Mouse (Mus musculus) heart, embryonic 12.5 days (tissue): ENCODE data around the gene Tssk6. TPM values are rescaled to one million over a fixed set of nuclear protein-coding genes. Genes with fewer than 3 reads are reported as not detected.
A peak's percentile ranks its signal among the peaks of the same experiment; 100 is the strongest.

Experiments used
- ATAC-seq: fragments of 200-750 bp; cut with Nextera tagmentation; 2 replicates; pipeline ENCODE4 v1.8.0; 2017; ENCODE audit warnings: moderate TSS enrichment, moderate library complexity; ENCODE audit not compliant: insufficient number of reproducible peaks, low FRiP score
- H3K27ac ChIP-seq: fragments of 300-500 bp; sonication (generic); 2 replicates; pipeline ENCODE4 v1.5.1; 2016; ENCODE audit warnings: mild to moderate bottlenecking, moderate library complexity; ENCODE audit not compliant: poor library complexity, severe bottlenecking
- H3K27me3 ChIP-seq: fragments of 300-500 bp; sonication (generic); replicated peaks from 2 replicates; pipeline ENCODE4 v1.6.1; 2016; ENCODE audit warnings: mild to moderate bottlenecking, moderate library complexity
- H3K36me3 ChIP-seq: fragments of 300-500 bp; sonication (generic); 2 replicates; pipeline ENCODE4 v1.6.1; 2016; ENCODE audit warnings: mild to moderate bottlenecking, moderate library complexity
- H3K4me1 ChIP-seq: fragments of 300-500 bp; sonication (generic); replicated peaks from 2 replicates; pipeline ENCODE4 v1.6.1; 2016; ENCODE audit warnings: mild to moderate bottlenecking
- H3K4me2 ChIP-seq: fragments of 300-500 bp; sonication (generic); 2 replicates; pipeline ENCODE4 v1.6.1; 2016; ENCODE audit warnings: mild to moderate bottlenecking, moderate library complexity
- H3K4me3 ChIP-seq: fragments of 300-500 bp; sonication (generic); 2 replicates; pipeline ENCODE4 v1.5.1; 2016; ENCODE audit warnings: mild to moderate bottlenecking
- H3K9ac ChIP-seq: fragments of 300-500 bp; sonication (generic); 2 replicates; pipeline ENCODE4 v1.6.1; 2016; ENCODE audit warnings: mild to moderate bottlenecking, moderate library complexity
- H3K9me3 ChIP-seq: fragments of 300-500 bp; sonication (generic); replicated peaks from 2 replicates; pipeline ENCODE4 v1.6.1; 2016; ENCODE audit warnings: mild to moderate bottlenecking, moderate library complexity
- WGBS: fragments of 180-500 bp; shearing (Covaris S2); methylation state at CpG from one replicate; pipeline ENCODE4 v1.1.7; 2016; 5-methylcytosine and 5-hydroxymethylcytosine counted together
- polyA plus RNA-seq: library from polyadenylated mRNA; unstranded; fragments of >200 nt; fragmentation: Nextera tagmentation; extraction: Ambion mirVana; gene quantifications from 2 replicates; pipeline ENCODE4 v1.2.1, GENCODE M21; 2016

Tssk6 gene
- polyA plus RNA-seq, result 1.9 and 3.1 TPM in 2 replicates

DNA sequence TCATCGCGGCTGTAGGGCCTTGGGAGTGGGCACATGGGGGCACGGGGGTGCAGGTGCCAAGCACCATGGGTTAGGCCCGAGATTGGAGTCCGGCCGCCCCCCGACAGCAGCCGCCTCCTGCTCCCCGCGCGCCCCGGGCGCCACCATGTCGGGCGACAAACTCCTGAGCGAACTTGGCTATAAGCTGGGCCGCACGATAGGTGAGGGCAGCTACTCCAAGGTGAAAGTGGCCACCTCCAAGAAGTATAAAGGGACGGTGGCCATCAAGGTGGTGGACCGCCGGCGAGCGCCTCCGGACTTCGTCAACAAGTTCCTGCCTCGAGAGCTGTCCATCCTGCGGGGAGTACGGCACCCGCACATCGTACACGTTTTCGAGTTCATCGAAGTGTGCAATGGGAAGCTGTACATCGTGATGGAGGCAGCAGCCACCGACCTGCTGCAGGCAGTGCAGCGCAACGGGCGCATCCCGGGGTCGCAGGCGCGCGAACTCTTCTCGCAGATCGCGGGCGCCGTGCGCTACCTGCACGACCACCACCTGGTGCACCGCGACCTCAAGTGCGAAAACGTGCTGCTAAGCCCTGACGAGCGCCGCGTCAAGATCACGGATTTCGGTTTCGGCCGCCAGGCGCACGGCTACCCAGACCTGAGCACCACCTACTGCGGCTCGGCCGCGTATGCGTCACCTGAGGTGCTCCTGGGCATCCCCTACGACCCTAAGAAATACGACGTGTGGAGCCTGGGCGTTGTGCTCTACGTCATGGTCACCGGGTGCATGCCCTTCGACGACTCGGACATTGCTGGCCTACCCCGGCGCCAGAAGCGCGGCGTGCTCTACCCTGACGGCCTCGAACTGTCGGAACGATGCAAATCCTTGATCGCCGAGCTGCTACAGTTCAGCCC lies at the start of gene Tssk6, which contains the start of the genes Ndufa13 and Yjefn3:
TSS of gene Tssk6 (plus strand) at position 22 of the 900 bp plus-strand sequence.
TSS of gene Ndufa13 (minus strand) at position 396 of the 900 bp plus-strand sequence.
TSS of gene Yjefn3 (minus strand) at position 550 of the 900 bp plus-strand sequence.
- Histone ChIP-seq H3K27me3 (no peaks in the 10 kb centered on the region), H3K27ac (peak within 1 kb of the TSS; percentile 93), H3K9ac (peak within 1 kb of the TSS; percentile 84), H3K4me3 (peak within 1 kb of the TSS; percentile 84), H3K9me3 (no peaks in the 10 kb centered on the region), H3K4me1 (peaks cover 41% of the 10 kb centered on the region), H3K36me3 (peaks cover 21% of the 10 kb centered on the region), H3K4me2 (peak within 1 kb of the TSS; percentile 90)
- ATAC-seq, result peak; percentile 46
- WGBS, result 3% methylated on average over 89 of the region's 89 CpGs

DNA sequence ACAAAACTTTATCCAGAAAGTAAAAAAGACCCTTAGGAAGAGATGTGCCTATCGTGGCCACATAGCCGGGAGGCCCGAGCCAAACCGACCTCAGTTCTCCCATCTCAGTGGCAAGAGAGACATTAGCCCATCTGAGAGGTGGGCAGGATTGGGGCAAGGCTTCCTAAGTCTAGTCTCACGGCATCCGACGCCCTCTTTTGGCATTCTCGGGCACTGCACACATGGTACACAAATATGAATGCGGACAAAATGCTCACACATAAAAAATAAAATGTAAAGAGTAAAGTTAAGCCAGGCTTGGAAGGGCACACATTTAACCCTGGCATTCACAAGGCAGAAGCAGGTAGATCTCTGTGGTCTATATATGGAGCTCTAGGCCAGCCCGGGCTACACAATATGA lies 48.1 kb upstream of the Tssk6 start:
- no peaks in the 10 kb centered on the region for H3K9me3 ChIP-seq
- 90% methylated on average over 10 of the region's 10 CpGs for WGBS
- no peak for ATAC-seq

DNA sequence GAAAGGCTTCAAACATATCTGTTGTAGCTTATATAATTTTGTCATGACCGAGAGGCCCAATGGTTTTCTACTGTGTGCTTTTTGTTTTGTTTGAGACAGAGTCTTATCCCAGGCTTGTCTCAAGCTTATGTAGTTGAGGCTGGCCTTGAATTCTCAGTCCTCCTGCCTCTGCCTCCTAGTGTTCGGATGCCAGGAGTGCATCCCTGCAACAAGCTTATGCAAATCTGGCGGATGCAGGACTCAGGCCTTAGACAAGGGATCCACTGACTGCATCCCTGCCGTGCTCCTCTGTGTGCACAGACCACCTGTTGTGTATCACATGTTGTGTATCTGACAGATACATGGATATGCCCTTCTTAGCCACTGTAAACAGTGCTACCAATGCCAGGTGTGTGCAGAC lies 41.2 kb upstream of the Tssk6 start:
- Histone ChIP-seq H3K4me3 (no peak overlapping the region), H3K36me3 (no peaks in the 10 kb centered on the region), H3K4me2 (no peak overlapping the region), H3K4me1 (no peaks in the 10 kb centered on the region), H3K9ac (no peak overlapping the region), H3K9me3 (0 out of 2 replicates have a peak, but pooled peaks cover 3% of the 10 kb centered on the region), H3K27me3 (no peaks in the 10 kb centered on the region), H3K27ac (no peak overlapping the region)
- WGBS, result 50% methylated on average over 4 of the region's 4 CpGs
- no peak for ATAC-seq

More for the DNA sequence above, 48.1 kb upstream of the Tssk6 start:
- Histone ChIP-seq H3K9ac (no peak overlapping the region), H3K27me3 (no peaks in the 10 kb centered on the region), H3K4me3 (no peak overlapping the region), H3K27ac (no peak overlapping the region), H3K4me2 (no peak overlapping the region), H3K4me1 (peaks cover 5% of the 10 kb centered on the region), H3K36me3 (no peaks in the 10 kb centered on the region)

DNA sequence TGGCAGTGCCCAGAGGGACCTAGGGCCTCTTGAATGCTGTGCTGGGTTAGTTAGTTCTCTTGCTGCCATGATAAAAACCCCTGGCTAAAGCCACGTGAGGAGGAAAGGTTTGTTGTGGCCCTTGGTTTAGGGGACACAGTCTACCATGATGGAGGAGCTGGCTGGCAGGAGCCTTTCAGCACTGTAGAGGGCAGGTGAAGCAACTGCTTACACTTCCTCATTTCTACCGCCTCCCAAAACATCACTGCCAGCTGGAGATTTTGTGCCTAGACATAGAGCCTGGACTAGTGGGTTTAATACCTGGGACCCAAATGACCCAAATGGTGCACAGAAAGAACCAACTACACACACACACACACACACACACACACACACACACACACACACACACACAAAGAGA lies 40.7 kb upstream of the Tssk6 start:
- Histone ChIP-seq H3K27me3 (0 out of 2 replicates have a peak, but pooled peaks cover 4% of the 10 kb centered on the region), H3K9ac (no peak overlapping the region), H3K36me3 (no peaks in the 10 kb centered on the region), H3K4me3 (no peak overlapping the region), H3K4me2 (no peak overlapping the region), H3K4me1 (no peaks in the 10 kb centered on the region), H3K9me3 (0 out of 2 replicates have a peak, but pooled peaks cover 3% of the 10 kb centered on the region), H3K27ac (no peak overlapping the region)
- ATAC-seq, result no peak
- 53% methylated on average over 2 of the region's 2 CpGs for WGBS

DNA sequence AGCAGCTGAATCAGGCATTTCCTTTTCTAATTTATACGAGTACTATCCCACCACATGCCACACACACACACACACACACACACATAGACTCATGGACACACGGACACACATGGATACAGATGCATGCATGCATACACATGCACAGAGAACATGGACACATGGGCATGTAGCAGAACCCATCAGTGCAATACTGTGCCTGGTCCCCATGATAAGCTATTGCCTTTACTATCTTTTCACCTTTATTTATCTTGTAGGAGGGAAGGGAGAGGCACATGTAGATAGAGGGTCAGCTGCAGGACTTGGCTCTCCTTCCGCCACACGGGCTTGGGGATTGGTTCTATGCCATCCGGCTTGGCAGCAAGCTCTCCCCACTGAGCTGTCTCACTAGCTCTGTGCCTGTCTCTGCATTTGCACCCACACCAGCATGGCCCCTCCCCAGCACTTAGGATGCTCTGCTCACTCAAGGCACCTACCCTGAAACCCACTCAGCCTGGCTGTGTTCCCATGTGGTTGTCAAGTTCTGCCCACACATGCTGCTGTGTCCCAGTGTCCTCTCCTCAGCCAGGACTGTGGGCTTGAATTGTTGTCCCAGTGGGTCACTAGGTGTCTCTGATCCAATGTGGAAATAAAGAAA lies 38.5 kb upstream of the Tssk6 start:
- no peaks in the 10 kb centered on the region for H3K36me3 ChIP-seq
- H3K4me3 ChIP-seq, result no peak overlapping the region
- no peak overlapping the region for H3K27ac ChIP-seq
- H3K4me2 ChIP-seq, result no peak overlapping the region
- ATAC-seq, result no peak
- H3K9ac ChIP-seq, result no peak overlapping the region
- H3K4me1 ChIP-seq, result no peaks in the 10 kb centered on the region
- H3K27me3 ChIP-seq, result 0 out of 2 replicates have a peak, but pooled peaks cover 5% of the 10 kb centered on the region
- 73% methylated on average over 5 of the region's 5 CpGs for WGBS
- 0 out of 2 replicates have a peak, but pooled peaks cover 3% of the 10 kb centered on the region for H3K9me3 ChIP-seq

DNA sequence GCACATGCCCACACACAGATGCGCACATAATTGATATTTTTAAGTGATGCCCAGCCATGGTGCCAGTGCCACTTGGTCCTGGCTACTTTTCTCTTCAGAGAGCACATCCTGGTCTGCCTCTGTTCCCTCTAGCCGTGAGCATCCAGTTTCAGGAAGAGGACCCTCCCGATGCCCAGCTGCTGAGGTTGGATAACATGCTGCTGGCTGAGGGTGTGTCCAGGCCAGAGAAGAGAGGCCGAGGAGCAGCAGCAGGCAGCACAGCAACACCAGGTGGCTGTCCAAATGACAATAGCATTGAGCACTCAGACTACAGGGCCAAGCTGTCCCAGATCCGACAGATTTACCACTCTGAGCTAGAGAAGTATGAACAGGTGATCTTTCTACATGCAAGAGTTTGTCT lies 37.8 kb upstream of the Tssk6 start:
- no peak for ATAC-seq
- Histone ChIP-seq H3K4me3 (no peak overlapping the region), H3K9ac (no peak overlapping the region), H3K4me1 (no peaks in the 10 kb centered on the region), H3K9me3 (0 out of 2 replicates have a peak, but pooled peaks cover 3% of the 10 kb centered on the region), H3K36me3 (no peaks in the 10 kb centered on the region), H3K27ac (no peak overlapping the region), H3K4me2 (no peak overlapping the region), H3K27me3 (0 out of 2 replicates have a peak, but pooled peaks cover 5% of the 10 kb centered on the region)
- WGBS, result 54% methylated on average over 5 of the region's 5 CpGs

DNA sequence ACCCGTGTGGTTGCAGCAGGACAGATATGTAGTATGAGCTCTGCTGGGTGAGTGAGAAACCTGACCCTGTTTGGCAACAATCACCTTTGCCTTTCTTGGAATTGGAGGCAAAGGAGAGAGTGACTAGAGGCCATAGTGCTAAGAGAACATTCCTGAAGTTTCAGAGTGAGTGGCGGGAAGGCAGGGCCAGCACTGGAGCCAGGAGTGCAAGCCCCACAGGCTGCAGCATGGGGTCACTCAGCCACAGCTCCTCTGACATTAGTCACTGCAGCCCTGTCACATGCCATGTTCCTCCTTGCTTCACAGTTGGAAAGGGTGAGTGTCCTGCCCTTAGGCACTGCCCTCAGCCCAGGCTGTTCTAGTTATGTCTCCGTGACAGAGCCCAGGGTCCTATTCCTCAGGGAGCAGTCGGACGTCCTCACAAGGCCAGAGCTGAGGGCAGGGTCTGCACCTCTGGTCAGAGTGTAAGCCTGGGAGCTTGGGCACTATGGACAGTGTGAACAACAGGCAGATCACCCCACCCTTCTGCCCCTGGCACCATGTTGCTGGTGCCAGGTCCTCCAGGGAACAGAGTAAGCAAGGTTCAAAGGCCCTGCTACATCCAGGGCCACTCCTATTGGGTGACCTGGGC lies 34.2 kb upstream of the Tssk6 start:
- peaks cover 14% of the 10 kb centered on the region for H3K27me3 ChIP-seq
- no peak overlapping the region for H3K4me2 ChIP-seq
- ATAC-seq, result no peak
- H3K27ac ChIP-seq, result no peak overlapping the region
- H3K4me3 ChIP-seq, result no peak overlapping the region
- peak overlapping the region; percentile 9; the same call in 1 of the 2 replicates for H3K9ac ChIP-seq
- no peaks in the 10 kb centered on the region for H3K4me1 ChIP-seq
- 60% methylated on average over 5 of the region's 5 CpGs for WGBS
- no peaks in the 10 kb centered on the region for H3K9me3 ChIP-seq
- H3K36me3 ChIP-seq, result no peaks in the 10 kb centered on the region

DNA sequence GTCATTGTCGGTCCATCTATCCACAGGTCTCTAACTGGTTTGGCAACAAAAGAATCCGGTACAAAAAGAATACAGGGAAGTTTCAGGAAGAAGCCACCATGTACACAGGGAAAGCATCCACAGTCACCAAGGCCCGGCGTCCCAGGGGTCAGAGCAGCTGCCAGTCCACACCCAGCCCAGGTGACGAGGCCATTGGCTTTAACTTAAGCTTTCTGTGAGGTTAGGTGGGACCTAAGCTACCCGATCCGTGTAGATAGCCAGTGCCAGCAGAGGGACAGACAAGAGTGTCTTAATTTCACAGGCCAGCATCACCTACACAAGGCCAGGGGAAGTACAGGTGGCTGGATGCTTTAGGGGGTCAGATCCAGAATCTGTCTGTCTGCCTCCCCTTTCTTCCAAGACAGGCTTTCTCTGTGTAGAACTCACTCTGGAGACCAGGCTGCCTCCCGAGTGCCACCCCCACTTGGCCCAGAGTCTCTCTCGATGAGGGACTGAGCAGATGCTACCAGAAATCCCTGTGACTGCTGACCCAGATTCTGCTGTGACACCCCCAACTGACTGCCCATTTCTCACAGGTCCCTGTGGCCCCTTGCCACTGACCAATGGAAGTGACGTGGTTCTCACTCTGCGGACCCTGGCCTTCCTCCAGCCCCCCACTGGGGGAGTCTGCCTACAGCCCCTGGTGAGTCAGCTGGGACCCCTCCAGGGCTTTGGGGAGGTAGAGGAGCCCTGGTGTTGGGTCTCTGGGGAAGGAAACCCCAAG lies 31.8 kb upstream of the Tssk6 start:
- Histone ChIP-seq H3K9me3 (no peaks in the 10 kb centered on the region), H3K4me2 (no peak overlapping the region), H3K36me3 (no peaks in the 10 kb centered on the region), H3K27ac (no peak overlapping the region), H3K4me1 (peaks cover 6% of the 10 kb centered on the region; the same call in 1 of the 2 replicates), H3K4me3 (no peak overlapping the region), H3K9ac (no peak overlapping the region), H3K27me3 (peaks cover 22% of the 10 kb centered on the region)
- 79% methylated on average over 11 of the region's 11 CpGs for WGBS
- ATAC-seq, result no peak

DNA sequence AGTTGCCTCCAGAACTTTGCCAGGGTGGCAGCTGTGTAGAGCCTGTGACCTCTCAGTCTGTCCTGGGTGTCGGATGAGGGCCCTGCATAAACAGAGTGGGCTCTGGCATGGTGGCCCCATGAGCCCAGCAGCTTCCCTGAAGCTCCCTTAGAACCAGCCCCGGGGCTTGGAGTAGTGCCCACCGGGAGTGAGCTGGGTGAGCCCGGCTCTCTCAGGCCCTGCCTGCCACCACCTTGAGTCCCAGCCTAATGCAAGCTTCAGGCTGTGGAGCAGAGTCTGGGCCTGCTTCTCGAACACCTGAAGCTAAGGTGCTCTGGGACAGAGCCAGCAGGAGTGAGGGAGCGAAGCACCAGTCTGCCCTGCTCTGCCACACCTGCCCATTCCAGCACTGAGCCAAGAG lies 31.1 kb upstream of the Tssk6 start:
- H3K4me1 ChIP-seq, result peaks cover 6% of the 10 kb centered on the region; the same call in 1 of the 2 replicates
- H3K36me3 ChIP-seq, result no peaks in the 10 kb centered on the region
- H3K9ac ChIP-seq, result no peak overlapping the region
- ATAC-seq, result no peak
- no peak overlapping the region for H3K4me2 ChIP-seq
- H3K9me3 ChIP-seq, result no peaks in the 10 kb centered on the region
- WGBS, result 76% methylated on average over 6 of the region's 6 CpGs
- H3K27me3 ChIP-seq, result peaks cover 22% of the 10 kb centered on the region
- no peak overlapping the region for H3K4me3 ChIP-seq
- H3K27ac ChIP-seq, result no peak overlapping the region

DNA sequence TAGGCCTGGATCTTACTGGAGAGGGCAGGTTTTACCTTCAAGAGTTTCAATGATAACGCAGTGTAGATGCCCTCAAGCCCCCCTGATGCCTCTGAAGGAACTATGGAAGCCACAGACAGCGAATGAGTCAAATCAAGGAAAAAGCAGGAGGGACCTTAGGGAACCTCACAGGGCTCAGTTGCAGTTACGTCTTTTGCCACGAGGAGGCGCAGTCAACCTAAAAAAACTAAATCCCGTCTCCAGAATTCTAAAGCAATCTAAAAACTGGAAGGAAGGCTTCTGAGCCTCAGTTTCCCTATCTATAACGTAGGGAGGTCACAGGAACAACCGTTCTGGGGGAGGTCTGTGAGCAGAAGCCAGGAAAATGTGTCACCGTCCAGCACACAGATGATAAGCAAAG lies 27.8 kb upstream of the Tssk6 start:
- 12% methylated on average over 9 of the region's 9 CpGs for WGBS
- no peak overlapping the region for H3K4me3 ChIP-seq
- H3K27ac ChIP-seq, result no peak overlapping the region
- no peaks in the 10 kb centered on the region for H3K9me3 ChIP-seq
- peaks cover 40% of the 10 kb centered on the region for H3K27me3 ChIP-seq
- no peak overlapping the region for H3K9ac ChIP-seq
- no peaks in the 10 kb centered on the region for H3K36me3 ChIP-seq
- H3K4me1 ChIP-seq, result peaks cover 6% of the 10 kb centered on the region; the same call in 1 of the 2 replicates
- no peak for ATAC-seq
- H3K4me2 ChIP-seq, result no peak overlapping the region
